Mouse (Mus musculus) kidney, adult 18-20 months (tissue): ENCODE measurements around the gene Zfp91.

Experiments used
- DNase-seq: peaks from one replicate; pipeline ENCODE4 v3.0.0; 2021

Zfp91 gene

GRCm38 (mm10) chr19:12795511-12796327 lies at the start of gene Zfp91, which contains the start of gene Lpxn:
Gene Zfp91, minus strand, starts transcription at chr19:12796126.
Gene Lpxn, plus strand, starts transcription at chr19:12796193.
- DNase-seq: peak; percentile 95

GRCm38 (mm10) chr19:12838507-12838906 lies 42.6 kb upstream of the Zfp91 start:
- no peak for DNase-seq

GRCm38 (mm10) chr19:12833625-12834024 lies 37.7 kb upstream of the Zfp91 start:
- DNase-seq: no peak

GRCm38 (mm10) chr19:12831559-12831958 lies 35.6 kb upstream of the Zfp91 start:
- DNase-seq: no peak

GRCm38 (mm10) chr19:12830823-12831430 lies 35.0 kb upstream of the Zfp91 start:
- DNase-seq: no peak

- no peak for DNase-seq
Measured at GRCm38 (mm10) chr19:12824549-12824948, 28.6 kb upstream of the Zfp91 start.

- DNase-seq: peak; percentile 7
Measured at GRCm38 (mm10) chr19:12820383-12820782, 24.5 kb upstream of the Zfp91 start.

GRCm38 (mm10) chr19:12818507-12818906 lies 22.6 kb upstream of the Zfp91 start:
- DNase-seq: no peak

- DNase-seq: no peak
Measured at GRCm38 (mm10) chr19:12813883-12814282, 18.0 kb upstream of the Zfp91 start.

- no peak for DNase-seq
Measured at GRCm38 (mm10) chr19:12812644-12813364, 16.9 kb upstream of the Zfp91 start.

- no peak for DNase-seq
Measured at GRCm38 (mm10) chr19:12806214-12806613, 10.3 kb upstream of the Zfp91 start.

GRCm38 (mm10) chr19:12805730-12806129 lies 9.8 kb upstream of the Zfp91 start:
- DNase-seq: no peak

GRCm38 (mm10) chr19:12804237-12804636 lies 8.3 kb upstream of the Zfp91 start:
- no peak for DNase-seq

GRCm38 (mm10) chr19:12802830-12803229 lies 6.9 kb upstream of the Zfp91 start:
- DNase-seq: no peak

- DNase-seq: no peak
Measured at GRCm38 (mm10) chr19:12801046-12801445, 5.1 kb upstream of the Zfp91 start.

GRCm38 (mm10) chr19:12800621-12801020 lies 4.7 kb upstream of the Zfp91 start:
- DNase-seq: no peak

- no peak for DNase-seq
Measured at GRCm38 (mm10) chr19:12799081-12799480, 3.2 kb upstream of the Zfp91 start.

GRCm38 (mm10) chr19:12798404-12798803 lies 2.5 kb upstream of the Zfp91 start:
- DNase-seq: no peak

- DNase-seq: no peak
Measured at GRCm38 (mm10) chr19:12797071-12797470, 1.1 kb upstream of the Zfp91 start.

- no peak for DNase-seq
Measured at GRCm38 (mm10) chr19:12796328-12796931, 504 bp upstream of the Zfp91 start.

- DNase-seq: no peak
Measured at GRCm38 (mm10) chr19:12795110-12795509, 816 bp downstream of the Zfp91 start.

GRCm38 (mm10) chr19:12794056-12795044 lies 1.6 kb downstream of the Zfp91 start:
- peak; percentile 95 for DNase-seq
